Mouse (Mus musculus): ENCODE data around the gene Umad1.

DNA sequence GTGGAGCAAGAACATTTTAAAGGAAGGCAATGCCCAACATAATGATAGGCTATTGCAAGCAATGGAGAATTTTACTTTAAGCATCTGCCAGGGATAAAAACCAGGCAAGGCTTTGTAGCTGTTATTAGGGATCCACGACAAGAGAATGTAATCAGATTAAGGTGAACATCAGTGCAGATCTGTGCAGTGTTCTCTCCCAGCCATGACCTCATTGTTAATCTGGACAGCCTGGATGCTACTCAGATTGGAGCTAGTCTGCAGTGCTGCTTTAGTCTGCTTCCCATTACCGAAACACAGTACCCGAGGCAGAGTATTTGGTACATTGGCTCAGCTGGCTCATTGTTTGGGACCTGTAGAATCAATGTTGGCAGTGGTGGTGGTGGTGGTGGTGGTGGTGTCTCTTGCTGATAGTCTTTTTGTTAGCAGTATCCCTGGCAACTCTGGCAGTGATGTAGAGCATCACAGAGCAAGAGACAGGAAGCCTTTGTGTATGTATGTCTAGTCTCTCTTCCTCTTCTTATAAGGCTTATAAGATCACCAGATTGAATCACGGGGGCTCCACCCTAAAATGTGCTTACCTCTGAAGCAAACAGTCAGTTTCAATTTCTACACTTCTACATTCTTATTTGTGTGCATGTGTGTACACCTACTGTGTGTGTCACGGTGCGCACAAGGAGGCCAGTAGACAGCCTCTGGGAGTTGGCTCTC is 245.6 kb downstream of the Umad1 start:
- TF ChIP-seq CTCF (IDR thresholded peaks at IDR 0.05; ENCODE audit: low read depth) (no peak), EP300 (optimal IDR thresholded peaks at IDR 0.05) (no peak)
